Mouse (Mus musculus) CD8-positive naive resting alpha-beta T cell, adult 2 months (primary cell): ENCODE measurements around the gene Epb41.

Source experiments
- DNase-seq, 2 experiments: peaks; one replicate each; pipeline ENCODE4 v3.0.0; 2022; ENCODE audit warnings: low read depth in 2 of 2, low spot score in 2 of 2

Epb41 gene

DNA sequence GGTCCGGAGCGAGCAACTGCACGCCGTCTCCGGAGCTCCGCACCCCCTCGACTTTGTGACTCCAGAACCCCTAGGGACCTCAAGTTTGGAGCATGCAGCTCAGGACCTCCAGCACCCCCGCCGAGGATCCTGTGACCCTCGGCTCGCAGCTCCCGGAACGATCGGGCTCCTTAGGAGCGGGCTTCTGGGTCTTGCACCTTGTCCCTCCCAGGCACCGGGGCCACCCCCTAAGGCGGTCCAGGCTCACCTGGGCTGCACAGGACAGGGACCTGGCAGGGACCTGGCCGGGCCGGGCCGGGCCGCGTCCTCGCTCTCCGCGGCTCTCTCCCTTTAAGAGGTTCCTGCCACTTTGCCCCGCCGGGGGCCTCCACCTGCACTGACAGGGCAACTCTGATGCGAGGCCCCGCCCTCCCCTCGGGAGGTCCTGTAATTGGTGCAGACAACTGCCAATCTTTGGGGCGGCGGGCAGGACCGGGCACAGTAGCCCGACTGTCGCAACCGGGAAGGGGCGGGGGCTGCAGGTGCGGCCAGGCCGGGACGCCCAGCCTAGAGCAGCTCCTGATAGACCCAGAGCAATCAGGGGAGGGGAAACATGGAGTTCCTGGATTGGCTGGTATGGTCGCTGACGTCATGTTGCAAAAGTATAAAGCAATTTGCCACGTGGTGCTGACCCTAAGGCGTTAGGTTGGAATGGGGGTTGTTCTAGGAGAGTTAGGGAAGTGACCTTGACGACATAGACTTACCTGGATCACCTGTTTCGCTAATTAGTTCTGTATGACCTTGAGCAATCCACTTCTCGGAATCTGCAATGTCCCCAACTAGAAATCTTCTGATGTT lies at the start of gene Epb41:
TSS of gene Epb41 (minus strand) at position 389 of the 837 bp plus-strand sequence.
- peak; percentile 99 for DNase-seq

- DNase-seq, result no peak
Observed at GRCm38 (mm10) chr4:132123166-132123565, 48.0 kb upstream of the Epb41 start.

DNA sequence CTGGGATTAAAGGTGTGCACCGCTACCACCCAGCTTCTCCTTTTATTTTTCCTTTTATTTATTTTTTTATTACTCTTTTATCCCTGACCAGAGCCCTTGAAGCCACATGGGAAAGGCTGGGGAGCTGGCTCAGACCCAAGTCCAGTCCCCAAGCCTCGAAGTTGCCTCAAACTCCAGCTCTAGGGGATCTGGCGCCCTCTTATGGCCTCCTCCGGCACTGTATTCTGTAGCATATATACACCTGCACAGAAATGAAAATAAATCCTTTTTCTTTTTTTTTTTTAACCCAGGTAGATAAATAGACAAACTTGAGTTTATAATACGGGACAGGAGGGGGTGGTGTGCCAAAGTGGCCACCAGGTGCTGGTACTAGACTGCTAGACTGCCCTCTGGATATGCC lies 46.6 kb upstream of the Epb41 start:
- no peak for DNase-seq

GRCm38 (mm10) chr4:132119566-132119965 lies 44.4 kb upstream of the Epb41 start:
- DNase-seq, result no peak

GRCm38 (mm10) chr4:132116315-132116714 lies 41.2 kb upstream of the Epb41 start:
- no peak for DNase-seq

- no peak for DNase-seq
Observed at GRCm38 (mm10) chr4:132113411-132114095, 38.4 kb upstream of the Epb41 start.

DNA sequence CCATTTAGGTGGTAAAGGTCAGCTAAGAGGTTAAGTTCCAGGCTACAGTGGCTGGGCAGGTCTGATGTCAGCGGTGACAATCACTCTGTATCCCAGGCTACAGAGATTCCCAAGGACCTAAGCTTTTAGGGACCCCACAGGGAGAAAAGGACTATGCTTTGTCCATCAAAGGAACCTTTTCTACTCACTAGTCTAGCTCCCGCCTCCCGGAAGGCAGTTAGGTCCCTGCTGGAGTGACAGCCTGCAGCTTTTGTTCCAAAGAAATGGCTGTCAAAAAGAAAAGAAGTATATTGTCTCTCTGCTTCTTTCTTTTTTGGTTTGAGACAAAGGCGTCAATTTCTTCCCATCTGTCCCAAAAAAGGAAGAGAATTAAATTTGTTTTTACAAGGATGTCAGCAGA lies 36.1 kb upstream of the Epb41 start:
- DNase-seq, result no peak

- DNase-seq, result no peak
Observed at GRCm38 (mm10) chr4:132108221-132108620, 33.1 kb upstream of the Epb41 start.

- DNase-seq, result no peak
Observed at GRCm38 (mm10) chr4:132101152-132101551, 26.0 kb upstream of the Epb41 start.

DNA sequence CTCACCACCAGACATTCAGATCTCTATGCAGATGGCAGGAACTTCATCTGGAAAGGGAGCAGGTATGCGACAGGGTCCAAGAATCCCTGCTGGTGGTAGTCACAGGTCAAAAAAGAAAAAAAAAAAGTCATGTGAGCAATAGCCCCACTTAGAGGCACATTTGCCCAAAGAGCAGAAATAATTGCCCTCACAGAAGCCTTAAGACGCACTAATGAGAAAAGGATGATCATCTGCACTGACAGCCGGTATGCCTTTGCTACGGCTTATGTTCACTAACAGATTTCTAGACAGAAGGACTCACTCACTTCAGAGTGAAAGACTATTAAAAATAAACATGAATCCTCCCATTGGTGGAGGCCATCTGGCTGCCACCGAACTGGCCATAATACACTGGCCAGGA lies 24.4 kb upstream of the Epb41 start:
- DNase-seq, result no peak

- no peak for DNase-seq
Observed at GRCm38 (mm10) chr4:132095043-132095442, 19.9 kb upstream of the Epb41 start.

DNA sequence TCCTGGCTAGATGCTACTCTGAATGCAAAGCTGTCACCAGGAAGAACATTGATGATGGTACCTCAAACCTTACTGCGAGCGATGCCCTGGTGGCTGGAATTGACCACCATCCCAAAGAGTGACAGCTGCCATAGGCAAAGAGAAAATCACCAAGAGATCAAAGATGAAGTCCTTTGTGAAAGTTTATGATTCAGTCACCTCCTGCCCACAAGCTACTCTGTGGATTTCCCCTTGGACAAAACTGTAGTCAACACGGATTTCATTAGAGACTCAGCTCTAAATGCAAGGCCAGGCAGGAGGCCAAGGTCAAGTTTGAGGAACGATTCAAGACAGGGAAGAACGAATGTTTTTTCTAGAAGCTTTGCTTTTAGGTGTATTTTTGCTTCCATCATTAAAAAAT lies 18.8 kb upstream of the Epb41 start:
- no peak for DNase-seq

- DNase-seq, result no peak
Observed at GRCm38 (mm10) chr4:132093136-132093535, 18.0 kb upstream of the Epb41 start.

DNA sequence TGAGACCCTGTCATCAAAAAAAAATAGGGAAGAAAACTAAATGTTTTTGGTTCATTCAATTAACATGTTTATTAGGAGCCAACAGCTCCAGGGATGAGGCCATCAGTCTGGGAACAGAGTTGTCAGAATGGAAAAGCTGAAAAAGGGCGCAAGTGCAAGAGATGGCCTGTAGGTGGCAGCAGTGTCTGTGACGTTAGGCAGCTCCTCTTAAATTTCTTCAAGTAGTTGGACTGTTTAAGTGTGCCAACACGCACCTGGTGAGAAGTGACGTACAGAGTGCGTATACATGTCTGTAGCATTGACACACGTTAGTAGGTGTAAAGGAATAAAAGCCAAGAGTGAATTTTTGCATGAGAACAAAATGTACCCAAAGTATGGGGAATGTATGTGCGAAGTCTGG lies 13.8 kb upstream of the Epb41 start:
- peak; percentile 24 to 44 for DNase-seq

DNA sequence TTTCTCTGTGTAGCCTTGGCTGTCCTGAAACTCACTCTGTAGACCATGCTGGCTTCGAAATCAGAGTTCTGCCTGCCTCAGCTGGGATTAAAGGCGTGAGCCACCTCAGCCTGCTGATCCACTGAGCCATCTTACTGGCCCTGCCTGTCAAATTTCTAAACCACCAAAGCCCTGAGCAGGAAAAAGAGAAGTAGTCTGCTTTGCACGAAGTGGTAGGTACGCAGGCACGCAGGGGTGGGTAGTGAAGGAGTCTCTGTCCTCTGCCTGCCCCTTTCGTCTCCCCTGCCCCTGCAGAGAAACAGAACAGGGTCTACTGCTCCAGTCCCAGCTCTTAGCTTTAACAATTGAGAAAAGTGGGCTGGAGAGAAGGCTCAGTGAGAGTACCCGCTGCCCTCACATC lies 10.0 kb upstream of the Epb41 start:
- DNase-seq, result no peak

GRCm38 (mm10) chr4:132080492-132080983 lies 5.4 kb upstream of the Epb41 start:
- no peak for DNase-seq

- peak; percentile 44 to 61 for DNase-seq
Observed at GRCm38 (mm10) chr4:132079555-132080275, 4.6 kb upstream of the Epb41 start.

DNA sequence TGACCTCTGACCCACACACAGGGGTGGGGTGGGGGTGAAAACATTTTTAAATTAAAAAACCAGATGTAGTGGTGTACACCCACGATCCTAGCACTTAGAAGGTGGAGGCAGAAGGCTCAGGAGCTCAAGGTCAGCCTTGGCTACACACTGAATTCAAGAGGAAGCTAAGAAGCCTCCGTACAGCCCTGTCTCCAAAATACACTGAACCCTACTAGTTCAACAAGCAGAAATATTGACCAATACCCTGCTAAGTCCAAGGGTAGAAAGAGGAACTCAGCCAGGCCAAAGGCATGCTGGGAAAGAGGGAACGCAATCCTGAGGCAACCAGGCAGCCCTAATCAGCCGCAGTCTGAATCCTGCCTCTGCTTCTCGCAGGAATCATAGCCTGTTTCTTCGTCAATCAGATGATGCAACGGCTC lies 3.2 kb upstream of the Epb41 start:
- no peak for DNase-seq

DNA sequence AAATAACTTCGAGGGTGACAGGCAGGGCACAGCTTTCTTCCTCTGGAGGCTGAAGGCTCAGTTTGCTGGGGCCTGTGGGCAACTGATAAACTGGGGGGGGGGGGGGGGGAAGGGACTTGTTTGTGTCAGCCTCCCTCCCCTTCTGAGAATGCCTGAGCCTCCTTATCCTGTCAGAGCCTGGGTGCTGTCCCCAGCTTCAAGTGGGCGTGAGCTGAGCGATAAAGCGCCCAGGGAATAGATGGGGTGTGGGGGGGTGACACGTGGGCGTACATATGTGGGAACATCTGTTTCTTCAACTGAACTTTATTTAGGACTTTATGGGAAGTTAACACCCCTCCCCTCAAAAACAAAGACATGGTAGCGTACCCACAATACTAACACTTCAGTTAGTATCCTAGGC lies 2.3 kb upstream of the Epb41 start:
- no peak for DNase-seq

DNA sequence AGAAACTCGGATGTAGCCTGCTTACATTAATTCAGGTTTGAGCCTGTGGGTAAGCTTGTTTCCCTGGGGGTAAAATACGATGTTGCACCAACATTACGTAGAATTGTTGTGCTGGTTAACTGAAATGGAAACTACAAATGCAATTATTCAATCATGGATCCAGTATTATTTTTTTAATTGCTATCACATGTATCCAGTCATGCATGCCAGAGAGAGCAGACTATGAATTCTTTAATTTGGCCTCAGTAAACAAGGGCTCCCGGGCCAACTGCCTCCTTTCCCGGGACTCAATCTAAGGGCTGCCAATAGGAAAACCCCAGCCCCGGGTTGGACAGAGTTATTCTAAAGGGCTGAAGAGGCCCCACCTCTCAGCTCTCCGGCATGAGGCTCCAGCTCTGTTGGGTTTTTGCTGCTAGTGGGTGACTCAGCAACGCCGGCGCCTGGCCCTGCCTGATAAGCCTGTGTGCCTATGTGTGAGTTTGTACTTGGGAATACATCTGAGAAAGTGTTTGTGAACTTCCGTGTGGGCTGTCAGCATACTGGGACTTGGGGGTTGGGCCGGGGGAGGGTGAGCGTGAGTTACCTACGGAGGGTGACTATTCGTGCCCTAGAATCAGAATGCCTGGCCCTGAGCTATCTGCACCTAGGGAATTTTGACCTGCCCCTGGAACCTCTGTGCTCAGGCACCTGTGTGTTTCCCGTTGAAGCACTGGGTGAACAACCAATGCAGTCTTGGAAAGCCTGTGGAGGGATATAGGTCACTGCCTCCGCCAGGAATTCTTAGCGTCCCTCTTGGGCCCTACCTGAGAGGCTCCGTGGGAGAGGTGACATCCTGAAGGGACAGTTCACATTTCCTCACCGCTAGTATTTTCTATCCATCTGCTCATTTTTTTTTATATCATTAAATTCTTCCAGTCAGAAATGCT lies 1.6 kb upstream of the Epb41 start:
- DNase-seq, result no peak

DNA sequence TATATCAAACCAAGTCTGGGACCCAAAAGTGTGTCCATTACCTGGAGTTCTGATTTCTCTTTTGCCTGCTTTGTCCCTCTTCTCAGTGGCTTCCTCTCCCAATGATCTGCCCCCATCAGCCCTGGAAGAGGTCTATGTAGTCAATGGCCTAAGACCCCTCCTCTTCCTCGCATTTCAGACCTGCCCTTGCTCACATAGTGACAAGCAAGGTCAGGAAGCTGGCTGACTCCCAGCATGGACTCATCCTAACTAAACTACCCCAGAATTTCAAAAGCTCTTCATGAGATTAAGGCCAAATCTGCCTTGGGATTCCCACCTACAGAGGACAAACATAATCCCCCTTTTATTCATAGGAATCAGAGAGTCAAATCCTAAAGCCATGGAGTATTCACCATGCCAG lies 675 bp upstream of the Epb41 start:
- no peak for DNase-seq
